Mouse (Mus musculus): ENCODE measurements around the gene Castor2.

Castor2 gene

DNA sequence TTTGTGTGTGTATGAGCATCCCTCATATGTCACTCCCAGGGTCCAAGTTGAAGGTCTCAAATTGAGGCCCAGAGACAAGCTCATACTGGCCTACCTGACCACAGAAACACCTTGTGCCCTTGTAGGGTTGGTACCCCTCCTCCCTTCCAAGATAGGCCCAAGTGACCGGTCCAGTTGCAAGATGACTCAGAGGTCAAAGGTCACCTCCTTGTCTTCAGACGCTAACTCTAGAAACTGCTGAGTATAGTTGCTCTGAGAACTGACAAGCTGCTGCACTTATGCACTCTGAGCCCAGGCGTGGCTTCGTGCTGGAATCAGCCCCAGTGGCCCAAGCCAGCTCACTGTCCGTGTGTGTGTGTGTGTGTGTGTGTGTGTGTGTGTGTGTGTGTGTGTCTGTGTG is 2.4 kb downstream of the Castor2 start:
- DNase-seq (ENCODE audit: low spot score in 2 of 2), result no peak

DNA sequence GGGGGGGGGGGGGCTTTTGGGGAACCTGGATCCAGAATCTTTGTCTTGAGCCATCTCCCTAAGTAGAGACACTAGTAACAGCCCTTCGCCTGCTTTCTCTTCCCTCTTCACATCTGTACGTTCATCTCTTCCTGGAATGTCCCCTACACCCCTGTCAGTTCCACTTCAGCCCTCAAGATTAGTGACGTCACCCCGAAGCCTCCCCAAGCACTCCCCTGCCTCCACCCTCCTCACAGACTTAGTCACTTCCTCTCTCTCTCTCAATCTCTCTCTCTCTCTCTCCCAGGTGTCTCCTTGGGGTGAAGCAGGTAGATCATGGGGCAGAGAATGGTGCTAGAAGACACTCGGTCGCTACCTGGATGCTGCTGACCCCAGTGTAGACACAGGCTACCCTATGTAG is 3.2 kb downstream of the Castor2 start:
- no peak for DNase-seq (ENCODE audit: low spot score in 2 of 2)

DNA sequence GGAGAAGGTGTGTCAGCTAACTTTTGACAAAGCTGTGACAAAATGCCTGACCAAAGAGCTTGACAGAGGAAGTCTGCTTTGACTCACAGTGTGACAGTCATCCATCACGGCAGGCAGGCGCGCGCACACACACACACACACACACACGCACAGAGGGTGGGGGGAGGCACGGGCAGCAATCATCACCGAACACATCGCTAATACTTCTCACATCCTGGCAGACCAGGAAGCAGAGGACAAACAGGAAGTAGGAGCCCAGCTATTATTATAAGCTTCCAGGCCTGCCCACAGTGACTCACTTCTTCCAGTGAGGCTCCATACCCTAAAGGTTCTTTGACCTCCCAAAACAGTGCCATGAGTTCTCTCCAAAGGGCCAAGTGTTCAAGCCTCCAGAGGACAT is 6.3 kb downstream of the Castor2 start:
- DNase-seq (ENCODE audit: low spot score in 2 of 2), result no peak

DNA sequence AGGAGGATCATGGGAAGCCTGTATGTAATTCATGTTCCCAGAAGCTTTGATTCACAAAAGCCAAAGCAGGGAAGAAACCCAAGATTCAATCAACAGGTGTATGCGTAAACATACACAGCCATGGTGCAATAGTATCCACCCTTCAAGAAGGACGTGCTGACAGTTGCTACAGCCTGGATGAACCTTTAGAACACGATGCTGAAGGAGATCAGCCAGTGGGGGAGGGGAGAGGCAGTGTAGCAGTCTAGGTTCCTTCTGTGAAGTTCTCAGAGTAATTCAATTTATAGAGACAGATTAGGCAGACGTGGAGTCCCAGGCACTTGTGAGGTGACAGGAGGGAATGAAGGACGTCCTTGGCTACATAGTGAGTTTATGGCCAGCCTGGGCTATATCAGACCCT is 15.5 kb downstream of the Castor2 start:
- no peak for DNase-seq (ENCODE audit: low spot score in 2 of 2)

DNA sequence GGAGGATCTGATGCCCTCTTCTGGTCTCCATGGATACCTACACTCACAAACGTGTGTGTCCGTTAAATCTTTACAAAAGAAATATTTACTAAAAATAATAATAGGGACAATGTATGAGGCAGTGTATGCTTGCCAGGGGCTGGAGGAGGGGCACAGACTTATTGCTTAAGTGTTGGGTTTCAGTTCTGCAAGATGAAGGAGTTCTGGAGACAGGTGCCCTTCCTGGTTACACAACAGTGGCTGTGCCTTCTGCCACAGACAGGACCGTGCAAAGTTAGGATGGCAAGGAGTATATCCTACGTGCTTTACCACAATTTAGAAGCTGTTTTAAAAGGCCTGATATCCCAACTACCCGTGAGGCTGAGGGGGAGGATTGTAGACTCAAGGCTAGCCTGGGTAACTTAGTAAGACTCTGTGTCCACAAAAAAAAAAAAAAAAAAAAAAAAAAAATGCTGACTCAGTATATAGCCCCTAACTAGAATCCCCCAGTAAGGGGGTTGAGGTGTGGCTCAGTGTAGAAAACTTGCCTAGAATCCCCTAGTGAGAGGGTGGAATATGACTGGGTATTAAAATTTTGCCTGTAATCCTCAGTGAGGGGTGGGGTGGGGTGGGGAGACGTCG is 16.2 kb downstream of the Castor2 start:
- no peak for DNase-seq (ENCODE audit: low spot score in 2 of 2)

DNA sequence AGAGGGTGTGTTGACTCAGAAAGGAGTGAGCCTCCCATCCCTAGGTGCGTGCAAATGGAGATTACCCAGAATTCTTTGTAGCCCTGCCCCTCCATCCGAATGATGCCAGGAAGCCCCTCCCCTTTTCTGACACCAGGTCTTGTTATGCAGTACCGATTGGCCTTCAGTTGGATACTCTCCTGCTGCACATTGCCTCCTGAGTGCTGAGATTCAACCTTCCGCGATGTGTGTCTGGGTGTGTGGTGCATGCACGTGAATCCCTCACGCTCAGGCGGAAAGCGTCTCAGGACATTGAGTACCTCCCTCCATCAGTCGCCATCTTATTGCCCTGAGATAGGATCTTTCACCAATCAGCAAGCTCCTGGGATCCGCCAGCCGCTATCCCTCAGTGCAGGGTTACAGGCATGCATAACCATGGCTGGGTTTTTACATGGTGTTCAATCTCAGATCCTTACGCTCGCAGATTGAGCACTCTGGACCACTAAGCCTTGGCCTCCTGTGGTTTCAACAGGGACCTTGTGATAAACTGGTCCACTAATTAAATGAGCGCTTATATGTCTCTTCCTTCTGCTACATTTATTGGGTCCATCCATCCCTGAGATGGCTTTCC is 19.4 kb downstream of the Castor2 start:
- no peak for DNase-seq (ENCODE audit: low spot score in 2 of 2)

DNA sequence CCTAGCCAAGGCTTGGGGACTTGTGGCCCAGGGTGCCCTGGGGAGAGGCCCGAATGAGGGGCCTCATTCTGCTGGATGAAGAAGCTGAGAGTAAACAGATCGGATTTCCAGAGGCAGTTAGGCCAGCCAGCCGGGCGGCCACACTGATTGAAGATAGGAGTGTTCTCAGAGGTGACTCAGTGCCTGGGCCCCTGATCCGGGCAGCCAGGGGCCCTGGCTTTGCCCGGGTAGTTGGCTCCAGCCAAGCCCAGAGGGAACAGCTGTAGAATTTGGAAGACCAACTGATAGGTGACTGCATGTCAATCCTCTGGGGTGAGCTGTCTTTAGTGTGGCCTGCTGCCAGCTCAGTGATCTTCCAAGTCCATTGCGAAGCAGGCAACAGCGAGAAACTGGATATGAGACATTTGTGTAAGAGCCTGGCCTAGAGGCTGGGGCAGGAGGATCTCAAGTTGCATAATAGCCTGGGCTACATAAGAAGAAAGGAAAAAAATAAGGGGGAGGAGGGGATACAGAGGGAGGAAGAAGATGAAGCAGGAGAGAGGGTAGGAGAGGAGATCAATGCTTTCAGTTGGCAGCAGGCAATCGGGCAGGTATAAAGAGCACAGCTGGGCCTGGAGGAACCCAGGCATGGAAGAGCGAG is 20.1 kb downstream of the Castor2 start:
- no peak for DNase-seq (ENCODE audit: low spot score in 2 of 2)

DNA sequence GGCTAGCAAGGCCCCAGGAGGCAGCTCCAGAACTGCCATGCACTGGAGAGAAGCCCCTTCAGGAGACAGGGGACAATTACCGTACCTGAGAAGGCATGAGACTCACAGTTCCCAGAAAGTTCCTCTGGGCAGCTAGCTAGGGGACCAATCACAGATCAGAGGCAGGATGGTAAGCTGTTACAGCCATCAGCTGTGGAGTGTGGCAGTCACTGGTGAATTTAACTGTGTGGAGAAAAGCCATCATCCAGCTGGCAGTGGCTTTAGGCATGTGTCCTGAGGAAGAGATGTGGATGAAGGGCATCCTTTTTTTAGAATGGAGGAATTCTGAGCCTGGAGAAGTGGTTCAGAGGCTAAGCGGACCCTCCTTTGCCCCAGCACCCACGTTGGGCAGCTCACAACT is 20.6 kb downstream of the Castor2 start:
- DNase-seq (ENCODE audit: low spot score in 2 of 2), result no peak

DNA sequence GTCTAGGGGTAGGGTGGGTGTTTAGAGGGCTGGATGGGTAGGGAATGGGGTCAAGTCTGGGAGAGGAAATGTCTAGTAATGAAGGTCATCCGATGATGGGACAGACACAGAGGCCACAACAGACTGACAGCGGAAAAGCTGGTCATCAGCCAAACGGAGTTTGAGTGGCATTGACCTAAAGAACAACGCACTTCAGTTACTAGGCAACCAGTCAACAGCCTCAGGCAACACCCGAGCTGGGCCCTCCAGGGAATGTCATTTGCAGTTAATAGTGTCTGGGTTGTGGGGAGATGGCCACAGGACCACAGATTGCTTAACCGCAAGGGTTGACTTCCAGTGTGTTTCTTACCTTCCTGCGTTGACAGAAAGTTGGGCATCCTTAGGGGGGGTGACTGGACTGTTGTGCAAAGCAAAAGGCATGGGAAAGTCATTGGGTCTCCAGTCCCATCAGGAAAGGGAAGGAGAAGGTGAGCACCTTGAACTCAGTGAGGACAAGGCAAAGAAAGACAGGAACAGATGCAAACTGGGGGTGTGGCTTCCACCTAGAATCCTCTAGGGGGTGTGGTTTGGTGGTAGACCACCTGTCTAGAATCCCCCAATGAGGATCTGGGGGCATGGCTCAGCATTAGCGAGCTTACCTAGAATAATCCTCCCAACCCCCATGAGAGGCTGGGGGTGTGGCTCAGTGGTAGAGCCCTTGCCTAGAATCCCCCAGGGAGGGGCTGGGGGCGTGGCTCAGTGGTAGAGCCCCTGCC is 21.8 kb downstream of the Castor2 start:
- DNase-seq (ENCODE audit: low spot score in 2 of 2), result no peak

DNA sequence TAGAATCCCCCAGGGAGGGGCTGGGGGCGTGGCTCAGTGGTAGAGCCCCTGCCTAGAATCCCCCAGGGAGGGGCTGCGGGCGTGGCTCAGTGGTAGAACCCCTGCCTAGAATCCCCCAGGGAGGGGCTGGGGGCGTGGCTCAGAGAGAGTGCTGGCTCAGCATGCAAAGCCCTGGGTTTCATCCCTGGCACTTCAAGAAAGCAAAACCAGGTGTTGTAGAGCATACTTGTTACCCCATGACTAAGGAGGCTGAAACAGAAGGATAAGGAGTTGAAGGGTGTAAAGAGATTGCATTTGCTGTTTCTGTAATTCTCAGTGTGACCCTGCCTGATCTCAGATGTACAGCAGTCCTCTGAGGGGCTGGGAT is 22.4 kb downstream of the Castor2 start:
- DNase-seq (ENCODE audit: low spot score in 2 of 2), result no peak

DNA sequence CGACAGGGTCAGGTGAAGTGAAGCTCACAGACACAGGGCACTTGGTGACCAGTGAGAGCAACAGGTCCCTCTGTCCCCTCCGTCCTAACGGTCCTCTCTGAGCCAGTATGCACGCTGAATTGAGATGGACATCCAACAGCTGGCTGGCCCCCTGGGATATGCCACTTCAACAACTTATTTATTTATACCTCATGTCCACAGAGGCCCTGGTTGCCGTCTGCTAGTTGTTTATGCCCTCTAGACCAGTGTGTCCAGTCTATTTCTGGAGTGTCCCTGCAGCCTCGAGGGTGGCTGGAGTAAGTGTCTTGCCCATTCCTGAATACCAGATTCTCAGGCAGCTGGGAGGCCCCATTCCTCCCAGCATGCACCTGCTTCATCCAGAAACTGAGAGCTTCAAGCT is 24.3 kb downstream of the Castor2 start:
- DNase-seq (ENCODE audit: low spot score in 2 of 2), result no peak

DNA sequence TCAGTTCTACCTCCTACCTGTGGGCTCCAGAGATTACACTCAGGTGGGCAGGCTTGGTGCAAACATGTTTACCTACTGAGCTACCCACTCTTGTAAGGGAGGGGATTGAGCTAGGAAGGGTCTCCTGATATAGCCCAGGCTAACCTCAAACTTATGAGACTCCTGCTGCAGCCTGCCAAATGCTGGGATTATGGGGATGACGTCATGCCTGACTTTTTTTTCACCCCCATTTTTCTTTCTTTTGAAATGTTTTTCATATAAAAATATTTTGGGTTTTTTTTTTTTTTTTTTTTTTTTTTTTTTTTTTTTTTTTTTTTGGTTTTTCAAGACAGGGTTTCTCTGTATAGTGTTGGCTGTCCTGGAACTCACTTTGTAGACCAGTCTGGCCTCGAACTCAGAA is 26.7 kb downstream of the Castor2 start:
- DNase-seq (ENCODE audit: low spot score in 2 of 2), result no peak

DNA sequence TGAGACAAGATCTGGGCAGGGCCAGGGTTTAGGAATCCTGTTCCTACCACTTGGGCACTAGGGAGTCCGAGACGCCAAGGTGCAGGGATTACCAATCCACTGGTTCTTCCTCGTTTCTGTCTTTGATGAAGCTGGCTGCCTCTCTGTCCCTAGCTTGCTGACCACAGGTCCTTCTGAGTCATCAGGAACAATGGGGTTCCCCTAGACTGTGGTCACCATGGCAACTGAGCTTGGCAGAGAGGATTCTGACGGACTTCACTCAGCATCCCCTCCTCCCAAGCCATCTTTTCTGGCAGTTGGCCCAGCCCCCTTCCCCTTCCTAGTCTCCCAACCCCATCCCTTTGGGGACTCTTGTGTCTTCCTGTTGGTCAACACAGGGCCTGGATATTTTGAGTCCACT is 32.1 kb downstream of the Castor2 start:
- DNase-seq (ENCODE audit: low spot score in 2 of 2), result no peak

DNA sequence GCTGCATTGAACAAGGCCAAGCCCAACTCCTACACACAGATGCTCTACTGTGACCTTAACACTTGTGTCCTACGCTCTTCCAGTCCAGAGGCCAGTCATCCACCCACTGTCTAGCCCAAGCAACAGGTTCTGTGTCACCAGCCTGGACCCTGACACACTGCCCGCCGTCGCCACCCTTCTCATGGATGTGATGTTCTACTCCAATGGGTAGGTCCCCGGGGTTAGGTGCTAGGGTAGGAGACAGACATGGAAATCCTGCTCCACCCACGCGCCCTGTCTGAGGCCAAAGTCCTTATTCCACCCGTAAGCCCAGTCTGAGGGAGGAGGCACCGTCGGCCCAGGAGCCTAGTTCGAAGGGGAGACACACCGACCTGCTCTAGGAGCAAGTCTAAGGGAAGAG is 36.5 kb downstream of the Castor2 start:
- no peak for DNase-seq (ENCODE audit: low spot score in 2 of 2)

DNA sequence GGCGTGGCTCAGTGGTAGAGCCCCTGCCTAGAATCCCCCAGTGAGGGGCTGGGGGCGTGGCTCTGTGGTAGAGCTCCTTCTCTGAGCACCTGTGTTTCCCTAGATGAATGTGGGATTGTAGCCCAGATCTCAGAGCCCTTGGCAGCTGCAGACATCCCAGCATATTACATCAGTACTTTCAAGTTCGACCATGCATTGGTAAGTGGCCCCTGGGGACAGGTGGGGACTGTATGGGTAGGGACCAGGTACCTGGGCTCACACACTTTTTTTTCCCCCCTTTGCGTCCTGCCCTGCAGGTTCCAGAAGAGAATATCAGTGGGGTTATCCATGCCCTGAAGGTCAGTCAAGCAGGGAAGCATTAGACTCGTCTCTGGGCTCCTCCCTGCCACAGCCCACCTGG is 38.4 kb downstream of the Castor2 start:
- DNase-seq (ENCODE audit: low spot score in 2 of 2), result no peak

DNA sequence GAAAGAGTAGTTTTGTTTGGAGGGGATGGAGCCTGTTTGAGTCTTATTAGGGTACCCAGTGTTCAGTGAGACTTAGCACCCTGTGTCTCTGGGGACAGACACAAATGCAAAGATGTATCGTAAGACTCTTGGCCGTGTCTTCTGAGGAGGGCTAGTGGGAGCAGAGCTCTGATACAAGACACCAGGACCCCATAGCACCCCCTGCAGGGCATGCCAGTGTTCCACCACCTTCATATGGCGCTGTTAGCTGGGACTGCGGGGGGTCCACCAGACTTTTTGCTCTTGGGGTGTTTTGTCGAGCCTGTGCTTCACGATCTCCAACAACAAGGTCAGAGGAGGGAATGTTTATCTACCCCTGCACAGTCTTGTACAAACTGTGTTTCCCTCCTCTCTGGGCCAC is 39.9 kb downstream of the Castor2 start:
- no peak for DNase-seq (ENCODE audit: low spot score in 2 of 2)

DNA sequence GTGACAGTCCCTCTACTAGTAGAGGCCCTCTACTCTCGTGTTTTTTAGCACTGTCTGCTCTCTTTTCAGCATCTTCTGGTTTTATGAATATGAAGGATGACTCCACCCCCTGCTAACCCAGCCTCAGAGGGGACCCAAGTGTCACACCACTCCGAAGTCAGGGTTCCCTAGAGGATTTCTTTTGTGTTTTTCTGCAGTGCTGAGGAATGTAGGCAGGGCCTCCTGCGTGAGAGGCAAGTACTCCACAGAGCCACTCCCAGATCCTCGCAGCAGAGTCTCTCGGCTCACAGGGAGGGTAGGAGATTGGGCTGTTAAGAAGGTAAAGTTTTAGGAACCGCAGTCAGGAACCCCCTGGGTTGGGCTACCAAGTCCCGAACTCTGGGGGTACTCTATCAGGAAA is 41.7 kb downstream of the Castor2 start:
- no peak for DNase-seq (ENCODE audit: low spot score in 2 of 2)

DNA sequence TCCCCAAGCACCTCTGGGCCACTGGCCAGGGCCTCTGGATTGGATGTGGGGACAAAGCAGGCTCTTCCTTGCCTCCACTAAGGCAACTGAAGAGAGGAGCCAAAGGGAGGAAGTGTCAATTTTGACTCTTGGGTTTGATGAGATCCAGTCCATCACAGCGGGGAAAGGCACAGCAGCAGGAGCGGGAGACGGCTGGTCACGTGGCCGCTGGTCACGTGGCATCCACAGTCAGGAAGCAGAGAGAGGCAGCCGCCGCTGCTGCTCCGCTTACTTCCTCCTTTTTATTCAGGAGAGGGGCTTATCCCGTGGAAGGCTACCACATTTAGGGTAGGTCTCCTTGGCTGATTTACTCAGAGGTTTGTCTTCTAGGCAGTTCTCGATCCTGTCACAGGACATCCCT is 42.9 kb downstream of the Castor2 start:
- no peak for DNase-seq (ENCODE audit: low spot score in 2 of 2)

DNA sequence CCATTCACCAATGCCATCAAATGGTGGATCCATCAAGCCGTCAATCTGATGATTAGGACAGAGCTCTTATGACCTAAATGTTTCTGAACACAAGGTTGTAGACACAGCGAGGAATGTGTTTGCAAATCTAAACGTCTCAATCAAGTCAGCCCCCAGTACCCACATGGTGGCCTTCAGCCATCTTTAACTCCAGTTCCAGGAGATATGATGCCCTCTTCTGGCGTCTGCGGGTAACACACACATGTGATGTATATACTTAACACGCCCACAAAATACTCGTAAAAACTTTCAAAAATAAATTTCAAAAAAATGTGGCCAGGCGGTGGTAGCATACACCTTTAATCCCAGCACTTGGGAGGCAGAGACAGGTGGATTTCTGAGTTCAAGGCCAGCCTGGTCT is 45.5 kb downstream of the Castor2 start:
- DNase-seq (ENCODE audit: low spot score in 2 of 2), result no peak

DNA sequence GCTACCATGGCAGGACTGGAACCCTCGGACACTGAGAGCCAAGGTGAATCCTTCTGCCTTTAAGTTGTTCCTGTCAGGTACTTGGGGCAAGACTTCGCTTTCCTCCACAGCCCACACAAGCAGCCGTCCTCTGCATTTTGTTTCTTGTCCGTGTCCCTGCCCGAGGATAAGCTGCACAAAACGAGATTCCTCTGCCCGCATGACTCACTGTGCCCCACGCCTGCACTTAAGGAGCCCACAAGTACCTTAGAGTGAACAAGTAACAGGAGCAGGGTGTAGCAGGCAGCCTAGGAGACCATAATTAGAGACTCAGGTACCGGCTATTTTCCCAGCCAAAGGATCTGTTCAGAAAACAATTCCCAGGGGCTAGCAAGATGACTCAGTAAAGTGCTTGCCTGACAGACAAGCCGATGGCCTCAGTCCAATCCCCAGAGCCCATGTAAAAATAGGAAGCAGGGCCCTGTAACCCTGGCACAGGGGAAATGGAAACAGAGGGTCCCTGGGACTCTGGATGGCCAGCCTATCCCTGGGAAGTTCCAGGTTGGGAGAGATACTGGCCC is 47.8 kb downstream of the Castor2 start:
- DNase-seq (ENCODE audit: low spot score in 2 of 2), result no peak

DNA sequence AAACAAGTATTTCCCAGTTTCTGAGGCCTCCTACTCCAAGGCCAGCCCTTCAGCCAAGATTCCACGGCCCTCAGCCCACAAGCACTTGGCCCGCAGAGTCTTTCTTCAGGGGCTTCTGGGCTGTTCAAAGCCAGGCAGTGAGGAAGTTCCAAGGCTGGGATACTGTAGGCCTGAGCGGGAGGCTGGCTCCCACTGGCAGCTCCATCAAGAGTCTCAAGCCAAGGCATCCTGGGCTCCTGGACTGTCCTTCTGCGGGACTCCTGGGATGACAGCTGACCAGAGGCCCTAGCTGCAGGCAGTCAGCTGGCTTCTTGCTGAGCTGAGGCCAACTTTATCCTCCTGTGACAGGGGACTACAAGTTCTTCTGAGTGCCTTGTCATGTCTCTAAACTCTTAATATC is 48.6 kb downstream of the Castor2 start:
- DNase-seq (ENCODE audit: low spot score in 2 of 2), result no peak

DNA sequence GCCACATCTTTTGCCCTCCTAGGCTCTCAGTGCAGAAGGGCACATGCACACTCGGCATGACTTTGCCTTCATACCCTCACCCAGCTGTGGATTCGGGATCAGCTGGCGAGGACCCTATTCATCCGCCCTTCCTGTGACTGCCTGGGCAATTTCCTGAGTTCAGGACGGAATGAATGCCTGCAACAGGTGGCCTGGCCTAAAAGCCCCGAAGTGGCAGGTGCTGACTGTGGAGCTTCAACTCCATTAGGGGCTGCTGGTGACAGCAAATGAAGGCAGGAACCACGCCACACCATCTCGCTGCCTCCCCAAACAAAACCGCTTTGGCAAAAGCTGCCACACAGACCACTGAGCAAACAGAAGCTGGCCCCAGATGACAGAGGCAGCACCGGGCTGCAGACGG is 52.4 kb downstream of the Castor2 start:
- no peak for DNase-seq (ENCODE audit: low spot score in 2 of 2)

Data from right cerebral cortex, postnatal 36 days (tissue).